Mouse (Mus musculus): Measurements from ENCODE around the gene Ccdc83. TPM values are rescaled to one million over a fixed set of nuclear protein-coding genes. Genes with fewer than 3 reads are reported as not detected.

The Ccdc83 gene
- polyA plus RNA-seq, 1 experiment from 2014 or later: not detected

DNA sequence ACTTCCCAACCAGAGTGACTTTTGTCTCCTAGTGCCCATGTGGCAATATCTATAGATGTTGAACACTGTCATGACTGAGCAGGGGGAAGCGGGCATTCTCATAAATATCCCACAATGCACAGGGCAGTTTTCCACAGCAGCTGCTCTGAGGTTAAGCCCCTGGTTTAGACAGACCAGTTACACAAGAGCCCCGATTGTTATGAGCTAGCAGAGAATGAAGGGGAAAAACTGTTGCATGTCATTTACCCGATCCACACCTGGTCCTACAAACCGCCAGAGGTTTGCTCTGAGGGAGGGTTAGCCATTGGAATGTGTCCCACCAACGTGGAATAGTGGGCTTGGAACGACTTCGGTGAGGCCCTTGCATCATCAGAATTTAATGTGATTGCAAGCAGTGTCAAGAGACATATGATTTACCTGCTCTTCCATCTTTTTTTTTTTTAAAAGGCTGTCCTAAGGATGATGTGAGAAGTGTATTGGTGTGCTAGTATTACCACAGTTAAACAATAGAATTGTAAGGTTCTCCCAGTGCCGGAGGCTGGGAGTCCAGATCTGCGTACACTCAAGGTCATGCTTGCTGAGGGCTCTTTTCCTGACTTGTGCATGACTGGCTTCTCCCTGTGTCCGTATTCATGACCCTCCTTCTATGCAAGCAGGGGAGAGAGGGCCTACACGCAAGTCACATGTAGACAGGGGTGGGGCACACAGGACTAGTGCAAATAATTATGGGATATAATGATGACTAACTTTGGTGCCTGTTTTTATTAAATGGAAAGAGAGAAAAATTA, 16.4 kb upstream of the Ccdc83 start:
- Histone ChIP-seq H3K9ac (no peak overlapping the region), H3K4me2 (no peak overlapping the region), H3K27ac (no peak overlapping the region), H3K9me3 (no peaks in the 10 kb centered on the region), H3K27me3 (replicated peaks) (no peaks in the 10 kb centered on the region), H3K4me3 (no peak overlapping the region), H3K4me1 (no peaks in the 10 kb centered on the region), H3K36me3 (replicated peaks) (no peaks in the 10 kb centered on the region)
- WGBS: 85% methylated on average over 11 of the region's 11 CpGs
- ATAC-seq (replicated peaks): no peak

DNA sequence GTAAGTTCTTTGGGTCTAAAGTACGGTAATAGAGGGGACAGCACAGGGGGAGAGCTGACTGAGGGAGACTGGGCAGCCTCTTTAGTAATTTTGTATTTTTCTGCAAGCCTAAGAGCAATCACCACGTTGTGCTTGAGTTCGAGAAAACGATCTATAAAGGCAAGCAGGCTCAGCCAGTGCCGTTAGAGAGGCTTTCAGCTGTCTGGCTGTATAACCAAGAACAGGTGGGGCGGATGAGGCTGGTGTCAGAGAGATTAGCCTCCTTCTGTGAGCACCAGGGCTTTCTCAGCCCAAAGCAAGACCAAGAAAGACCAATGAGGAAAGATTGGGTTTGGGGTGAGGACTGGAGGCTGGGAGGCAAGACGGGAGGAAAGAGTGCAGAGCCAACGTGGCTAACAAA, 15.3 kb upstream of the Ccdc83 start:
- Histone ChIP-seq H3K27ac (no peak overlapping the region), H3K36me3 (replicated peaks) (no peaks in the 10 kb centered on the region), H3K9ac (no peak overlapping the region), H3K9me3 (no peaks in the 10 kb centered on the region), H3K4me3 (no peak overlapping the region), H3K4me1 (no peaks in the 10 kb centered on the region), H3K27me3 (replicated peaks) (no peaks in the 10 kb centered on the region), H3K4me2 (no peak overlapping the region)
- ATAC-seq (replicated peaks): no peak
- WGBS: 64% methylated on average over 8 of the region's 8 CpGs

DNA sequence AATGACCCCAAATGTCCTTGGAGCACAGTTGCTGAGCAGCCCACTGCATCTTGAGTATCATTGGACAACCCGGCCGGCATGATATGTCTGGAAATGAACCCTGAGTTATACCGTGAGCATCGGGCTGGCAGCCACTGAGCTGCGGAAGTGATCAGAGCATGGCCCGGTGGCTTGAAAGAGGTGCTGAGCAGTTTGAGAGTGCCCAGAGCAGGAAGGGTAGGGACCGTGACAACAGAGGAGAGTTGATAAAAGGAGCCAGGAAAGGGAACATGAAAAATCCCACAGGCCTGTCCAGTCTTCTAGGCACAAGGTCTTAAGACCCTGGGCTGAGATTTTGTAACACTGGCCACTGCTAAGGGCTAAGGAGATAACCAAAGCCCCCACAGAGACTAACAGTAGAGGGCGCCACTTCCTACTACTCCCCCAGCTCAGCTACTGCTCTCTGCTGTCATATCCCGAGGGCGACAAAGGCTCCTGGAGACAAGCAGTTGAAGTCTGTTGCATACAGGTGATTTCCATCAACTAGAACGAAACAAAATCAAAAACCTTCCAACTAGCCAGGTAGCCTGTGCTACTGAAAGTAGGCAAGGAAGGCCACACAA, 14.8 kb upstream of the Ccdc83 start:
- no peak overlapping the region for H3K9ac ChIP-seq
- no peak for ATAC-seq (replicated peaks)
- no peak overlapping the region for H3K27ac ChIP-seq
- H3K27me3 ChIP-seq (replicated peaks): no peaks in the 10 kb centered on the region
- H3K4me3 ChIP-seq: no peak overlapping the region
- H3K4me1 ChIP-seq: no peaks in the 10 kb centered on the region
- no peaks in the 10 kb centered on the region for H3K36me3 ChIP-seq (replicated peaks)
- H3K4me2 ChIP-seq: no peak overlapping the region
- H3K9me3 ChIP-seq: no peaks in the 10 kb centered on the region
- WGBS: 67% methylated on average over 11 of the region's 11 CpGs

DNA sequence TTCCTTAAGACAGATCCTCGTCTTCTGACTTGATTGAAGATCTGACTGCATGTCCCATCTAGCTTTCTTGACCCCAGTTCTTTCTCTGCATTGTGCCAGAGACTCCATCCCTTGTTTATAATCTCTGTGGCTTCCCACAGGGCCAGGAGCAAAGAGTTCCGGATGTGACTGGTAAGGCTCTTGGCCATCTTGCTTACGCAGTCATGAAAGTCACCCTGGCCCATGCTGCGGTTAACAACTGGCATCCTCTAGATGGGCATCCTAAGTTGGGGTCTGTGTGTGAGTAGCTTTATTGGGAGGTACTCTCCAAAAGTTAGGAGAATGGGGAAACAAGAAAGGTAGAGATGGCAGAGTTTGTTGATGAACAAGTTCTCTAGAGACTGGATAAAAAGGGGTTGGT, 13.6 kb upstream of the Ccdc83 start:
- no peaks in the 10 kb centered on the region for H3K36me3 ChIP-seq (replicated peaks)
- H3K9me3 ChIP-seq: no peaks in the 10 kb centered on the region
- WGBS: 93% methylated on average over 4 of the region's 4 CpGs
- no peak overlapping the region for H3K9ac ChIP-seq
- no peak overlapping the region for H3K27ac ChIP-seq
- no peak for ATAC-seq (replicated peaks)
- H3K4me2 ChIP-seq: no peak overlapping the region
- H3K27me3 ChIP-seq (replicated peaks): no peaks in the 10 kb centered on the region
- H3K4me3 ChIP-seq: no peak overlapping the region
- no peaks in the 10 kb centered on the region for H3K4me1 ChIP-seq

DNA sequence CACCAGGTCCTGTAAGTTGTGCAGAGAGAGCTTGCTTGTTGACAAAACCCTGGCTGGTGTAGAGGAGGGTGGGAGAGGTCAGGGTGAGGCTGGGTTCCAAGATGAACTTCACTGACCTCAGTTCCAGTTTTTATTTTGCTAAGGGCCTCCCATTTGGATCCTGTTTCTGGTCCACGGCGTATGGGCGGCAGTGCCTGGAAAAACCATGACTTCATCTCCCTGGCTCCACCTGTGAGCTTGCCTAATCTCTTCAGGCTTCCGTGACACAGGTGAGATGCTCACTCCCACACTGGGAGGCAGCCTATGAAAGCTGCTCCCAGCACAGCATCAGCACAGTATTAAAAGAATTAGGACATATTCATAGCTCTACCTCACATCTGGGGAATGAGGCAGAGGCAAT, 12.2 kb upstream of the Ccdc83 start:
- H3K4me3 ChIP-seq: no peak overlapping the region
- H3K27ac ChIP-seq: no peak overlapping the region
- no peak for ATAC-seq (replicated peaks)
- H3K9me3 ChIP-seq: no peaks in the 10 kb centered on the region
- H3K4me1 ChIP-seq: no peaks in the 10 kb centered on the region
- WGBS: 83% methylated on average over 4 of the region's 4 CpGs
- H3K9ac ChIP-seq: no peak overlapping the region
- no peak overlapping the region for H3K4me2 ChIP-seq
- H3K36me3 ChIP-seq (replicated peaks): no peaks in the 10 kb centered on the region
- H3K27me3 ChIP-seq (replicated peaks): no peaks in the 10 kb centered on the region

DNA sequence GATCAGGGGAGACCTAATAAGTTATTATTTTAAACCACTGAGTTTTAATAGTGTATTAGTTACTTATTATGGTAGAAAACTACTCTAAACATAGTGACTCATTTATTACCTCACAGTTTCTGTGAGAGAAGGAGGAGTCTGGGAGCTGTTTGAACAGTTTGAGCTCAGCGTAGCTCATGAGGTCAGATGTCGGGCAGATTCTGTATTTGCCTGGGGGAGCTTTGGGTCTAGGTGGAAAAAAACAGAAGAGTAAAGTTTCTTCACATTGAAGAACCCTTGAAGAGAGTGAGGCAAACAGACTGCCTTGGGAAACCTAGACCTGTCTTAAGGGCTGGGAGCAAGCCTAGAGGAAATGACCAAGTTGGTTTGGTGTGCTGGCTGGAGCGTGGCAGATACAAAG, 11.7 kb upstream of the Ccdc83 start:
- Histone ChIP-seq H3K9ac (no peak overlapping the region), H3K27ac (no peak overlapping the region), H3K36me3 (replicated peaks) (no peaks in the 10 kb centered on the region), H3K4me2 (no peak overlapping the region), H3K4me3 (no peak overlapping the region), H3K4me1 (no peaks in the 10 kb centered on the region), H3K27me3 (replicated peaks) (no peaks in the 10 kb centered on the region), H3K9me3 (no peaks in the 10 kb centered on the region)
- WGBS: 81% methylated on average over 3 of the region's 3 CpGs
- ATAC-seq (replicated peaks): no peak

DNA sequence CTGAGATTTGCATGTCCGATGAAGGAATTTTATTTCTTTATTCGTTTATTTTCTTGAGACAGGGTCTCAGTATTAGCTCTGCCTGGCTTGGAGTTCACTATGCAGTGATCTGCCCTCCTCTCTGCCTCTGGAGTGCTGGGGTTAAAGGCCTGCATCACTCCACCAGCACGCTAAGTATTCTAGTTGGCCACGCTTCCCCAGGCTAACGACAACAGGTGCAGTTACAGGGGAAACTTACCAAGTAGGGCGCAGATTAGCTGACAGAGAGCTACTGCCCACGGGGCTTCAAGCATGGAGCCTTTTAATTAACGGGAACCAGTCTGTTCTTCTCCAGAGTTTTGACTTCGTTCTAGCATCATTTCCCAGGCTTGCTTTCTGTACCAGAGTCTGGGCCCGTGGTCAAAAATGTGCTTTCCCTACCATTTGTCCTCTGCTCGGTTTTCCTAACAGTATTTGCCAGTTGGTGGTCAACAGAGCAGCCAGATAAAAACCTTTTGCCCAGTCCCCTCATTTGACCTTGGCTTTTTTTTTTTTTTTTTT, 9.1 kb upstream of the Ccdc83 start:
- no peak for ATAC-seq (replicated peaks)

DNA sequence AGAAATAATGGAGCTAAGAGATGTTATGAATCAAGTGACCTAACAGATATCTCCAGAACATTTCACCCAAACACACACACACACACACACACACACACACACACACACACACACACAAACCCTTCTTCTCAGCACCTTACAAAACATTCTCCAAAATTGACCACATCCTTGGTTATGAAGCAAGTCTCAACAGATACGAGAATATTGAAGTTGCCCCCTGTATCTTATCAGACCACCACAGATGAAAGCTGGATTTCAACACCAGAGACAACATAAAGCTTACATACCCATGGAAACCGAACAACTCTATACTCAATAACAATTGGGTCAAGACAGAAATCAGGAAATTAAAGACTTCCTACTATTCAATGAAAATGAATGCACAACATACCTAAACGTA, 4.6 kb upstream of the Ccdc83 start:
- no peaks in the 10 kb centered on the region for H3K9me3 ChIP-seq
- peaks cover 4% of the 10 kb centered on the region; the same call in 1 of the 2 replicates for H3K4me1 ChIP-seq
- H3K36me3 ChIP-seq (replicated peaks): no peaks in the 10 kb centered on the region
- no peak overlapping the region for H3K27ac ChIP-seq
- H3K4me3 ChIP-seq: no peak overlapping the region
- H3K4me2 ChIP-seq: no peak overlapping the region
- 86% methylated on average over 3 of the region's 3 CpGs for WGBS
- H3K27me3 ChIP-seq (replicated peaks): no peaks in the 10 kb centered on the region
- ATAC-seq (replicated peaks): no peak
- H3K9ac ChIP-seq: no peak overlapping the region

More for the DNA sequence above, 9.1 kb upstream of the Ccdc83 start:
- 64% methylated on average over 11 of the region's 11 CpGs for WGBS
- Histone ChIP-seq H3K4me2 (no peak overlapping the region), H3K36me3 (replicated peaks) (no peaks in the 10 kb centered on the region), H3K4me3 (no peak overlapping the region), H3K27ac (no peak overlapping the region), H3K9ac (no peak overlapping the region), H3K4me1 (no peaks in the 10 kb centered on the region), H3K27me3 (replicated peaks) (no peaks in the 10 kb centered on the region), H3K9me3 (no peaks in the 10 kb centered on the region)

DNA sequence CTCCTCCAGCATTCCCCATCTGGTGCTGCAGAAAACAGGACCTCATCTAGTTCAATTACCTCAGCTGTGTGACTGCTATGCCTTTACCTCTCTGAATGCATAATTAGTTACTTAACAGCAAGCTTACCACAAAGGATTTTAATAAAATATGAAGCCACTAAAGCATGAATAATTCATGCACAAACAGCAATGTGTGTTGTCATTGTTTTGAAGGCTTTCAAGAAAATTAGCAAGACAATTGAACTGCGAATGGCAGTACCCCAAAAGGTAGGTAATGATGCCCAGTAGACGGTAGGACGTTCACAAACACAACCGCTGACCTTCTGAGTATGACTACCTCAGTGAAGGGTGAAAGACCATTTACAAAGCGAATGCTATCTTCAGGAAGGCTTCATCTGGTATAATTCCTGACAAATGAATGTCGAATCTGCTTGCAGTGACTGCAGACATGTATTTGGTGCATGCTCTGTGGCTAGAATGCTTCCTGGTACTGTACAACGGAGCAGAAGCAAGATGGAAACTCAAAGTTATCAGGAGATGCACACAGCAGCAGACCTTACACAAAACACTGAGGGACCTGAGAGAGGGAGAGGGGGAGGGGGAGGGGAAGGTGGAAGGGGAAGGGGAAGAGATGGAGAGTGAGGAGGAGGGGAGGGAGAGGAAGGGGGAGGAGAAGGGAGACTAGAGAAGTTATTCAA, 3.5 kb downstream of the Ccdc83 start:
- peak overlapping the region; percentile 73 for H3K27ac ChIP-seq
- H3K4me2 ChIP-seq: peak overlapping the region; percentile 40
- peak overlapping the region; percentile 18; the same call in 1 of the 2 replicates for H3K4me3 ChIP-seq
- 0 out of 2 replicates have a peak overlapping the region, but pooled peaks have one; percentile 5 for H3K9ac ChIP-seq
- H3K4me1 ChIP-seq: peaks cover 5% of the 10 kb centered on the region; the same call in 1 of the 2 replicates
- peak; percentile 90 for ATAC-seq (replicated peaks)
- H3K36me3 ChIP-seq (replicated peaks): no peaks in the 10 kb centered on the region
- H3K9me3 ChIP-seq: no peaks in the 10 kb centered on the region
- no peaks in the 10 kb centered on the region for H3K27me3 ChIP-seq (replicated peaks)
- WGBS: 15% methylated on average over 7 of the region's 7 CpGs

DNA sequence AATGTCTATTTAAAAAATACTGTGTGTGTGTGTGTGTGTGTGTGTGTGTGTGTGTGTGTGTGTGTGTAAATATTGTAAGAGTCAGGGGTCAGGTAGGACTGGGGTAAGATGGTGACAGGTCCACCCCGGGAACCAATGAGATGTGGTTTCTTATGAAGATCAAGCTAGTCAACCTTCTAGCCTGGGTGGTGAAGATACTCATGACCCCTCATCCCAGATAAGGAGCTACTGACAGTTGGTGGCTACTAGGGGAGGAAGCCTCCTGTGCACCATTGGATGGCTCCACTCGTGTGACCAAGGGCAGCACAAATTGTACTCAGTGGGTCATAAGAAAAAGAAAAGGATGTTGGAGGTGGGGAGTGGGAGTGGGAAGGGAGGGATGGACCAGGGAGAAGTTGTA, 5.7 kb downstream of the Ccdc83 start:
- Histone ChIP-seq H3K4me2 (no peak overlapping the region), H3K9me3 (no peaks in the 10 kb centered on the region), H3K27me3 (replicated peaks) (no peaks in the 10 kb centered on the region), H3K4me3 (no peak overlapping the region), H3K27ac (no peak overlapping the region), H3K4me1 (no peaks in the 10 kb centered on the region), H3K9ac (no peak overlapping the region), H3K36me3 (replicated peaks) (no peaks in the 10 kb centered on the region)
- no peak for ATAC-seq (replicated peaks)
- 89% methylated on average over 2 of the region's 2 CpGs for WGBS

DNA sequence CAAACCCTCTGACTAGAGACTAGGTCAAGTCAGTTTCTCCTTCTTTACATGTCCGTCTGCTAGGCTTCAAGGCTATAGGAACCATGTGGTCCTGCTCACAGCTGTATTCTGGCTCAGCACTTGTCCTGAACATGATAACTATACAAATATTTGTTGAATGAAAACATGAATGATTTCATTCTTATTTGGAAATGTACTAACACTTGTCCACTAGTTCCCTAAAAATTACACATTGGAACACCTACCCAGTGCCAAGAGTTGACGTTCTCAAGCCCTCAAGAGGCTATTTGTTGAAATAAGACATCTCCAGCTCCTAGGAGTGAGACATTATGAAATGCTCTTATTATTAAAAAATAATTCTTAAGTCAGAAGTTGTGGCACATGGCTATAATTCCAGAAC, 6.9 kb downstream of the Ccdc83 start:
- Histone ChIP-seq H3K4me1 (no peaks in the 10 kb centered on the region), H3K27ac (no peak overlapping the region), H3K4me3 (no peak overlapping the region), H3K27me3 (replicated peaks) (no peaks in the 10 kb centered on the region), H3K36me3 (replicated peaks) (no peaks in the 10 kb centered on the region), H3K9me3 (no peaks in the 10 kb centered on the region), H3K9ac (no peak overlapping the region), H3K4me2 (no peak overlapping the region)
- 85% methylated on average over 2 of the region's 2 CpGs for WGBS
- no peak for ATAC-seq (replicated peaks)

DNA sequence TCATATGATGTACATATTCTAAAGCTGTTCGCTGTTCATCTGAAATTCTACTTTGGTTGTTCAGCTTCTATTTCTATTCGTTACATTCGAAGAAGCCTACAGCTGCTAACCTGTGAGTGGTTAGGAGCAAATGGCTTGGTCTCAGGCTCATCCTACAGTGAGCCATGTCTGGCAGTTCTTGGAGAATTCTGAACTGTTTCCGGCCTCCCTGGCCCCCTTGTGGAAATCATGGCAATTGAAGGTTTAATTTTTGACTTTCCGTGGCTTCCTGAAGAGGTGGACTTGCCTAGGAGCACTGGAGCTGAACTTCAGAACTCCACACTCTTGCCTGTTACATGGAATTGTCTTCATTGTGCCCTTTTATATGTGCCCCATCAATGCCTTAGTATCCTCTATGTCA, 12.6 kb downstream of the Ccdc83 start:
- Histone ChIP-seq H3K9me3 (no peaks in the 10 kb centered on the region), H3K27ac (no peak overlapping the region), H3K9ac (no peak overlapping the region), H3K36me3 (replicated peaks) (no peaks in the 10 kb centered on the region), H3K4me1 (no peaks in the 10 kb centered on the region), H3K4me3 (no peak overlapping the region), H3K4me2 (no peak overlapping the region), H3K27me3 (replicated peaks) (no peaks in the 10 kb centered on the region)
- no peak for ATAC-seq (replicated peaks)
- WGBS: 73% methylated on average over 5 of the region's 5 CpGs
